Comparison of ENCODE assay signal across 27 mouse cellular contexts in the genomic region with DNA sequence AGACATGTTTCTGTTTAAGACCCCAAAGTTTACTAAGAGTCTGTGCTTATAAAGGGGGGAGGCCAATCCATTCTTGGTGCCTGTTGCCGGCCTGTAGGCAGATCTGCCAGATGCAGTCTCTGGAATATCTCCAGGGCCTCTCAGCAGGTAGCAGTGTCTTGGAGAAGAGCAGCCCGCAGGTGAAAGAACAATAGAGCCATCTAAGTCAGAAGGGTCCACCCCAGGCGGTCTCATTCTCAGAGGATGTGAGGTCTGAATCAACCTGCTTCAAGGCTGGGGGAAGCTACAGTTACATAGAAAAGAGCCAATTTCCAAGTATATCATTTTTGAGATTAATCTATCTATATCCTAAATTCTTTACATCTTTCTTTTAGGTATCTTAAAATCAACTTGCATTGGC.
A peak's percentile ranks its signal among the peaks of the same experiment; 100 is the strongest.
DNase-seq lines count a peak whose midpoint lies in the region; ATAC-seq lines count a peak whose summit lies in the region.
"Had no signal": no experiment of that assay in that cellular context is flagged by ENCODE, and none has a peak within 500 bp of the region (broad histone marks: within the 10 kb centered on the region; RNA-seq: fewer than 3 reads in every experiment).

No protein-coding gene starts in this region.

- WGBS in midbrain, embryonic 11.5 days, result 26% methylated on average over 3 of the region's 3 CpGs

- no peaks in the 10 kb centered on the region for H3K27me3 ChIP-seq in midbrain, embryonic 11.5 days (ENCODE audit: control insufficient read depth, insufficient read depth, low read length)
- H3K27me3 ChIP-seq: CH12.LX; forebrain, embryonic 13.5 days; heart, embryonic 12.5 days; heart, embryonic 15.5 days; hindbrain, embryonic 13.5 days; intestine, embryonic 15.5 days had no signal

- H3K4me3 ChIP-seq in midbrain, embryonic 11.5 days (ENCODE audit: low read depth, low read length), result no peak overlapping the region
- H3K4me3 ChIP-seq: forebrain, embryonic 10.5 days; forebrain, embryonic 13.5 days; heart, embryonic 12.5 days; heart, embryonic 15.5 days; hindbrain, embryonic 10.5 days; hindbrain, embryonic 13.5 days; intestine, embryonic 15.5 days had no signal

- ATAC-seq in midbrain, embryonic 11.5 days (ENCODE audit: low FRiP score), result no peak
- ATAC-seq: forebrain, embryonic 13.5 days; forebrain, embryonic 16.5 days; hindbrain, embryonic 16.5 days; intestine, embryonic 15.5 days had no signal

- no peak overlapping the region for H3K27ac ChIP-seq in midbrain, embryonic 11.5 days (ENCODE audit: low read depth, low read length)
- H3K27ac ChIP-seq: forebrain, embryonic 10.5 days; forebrain, embryonic 13.5 days; heart, embryonic 15.5 days; hindbrain, embryonic 10.5 days; hindbrain, embryonic 13.5 days; intestine, embryonic 15.5 days had no signal

- no peaks in the 10 kb centered on the region for H3K36me3 ChIP-seq in midbrain, embryonic 11.5 days (ENCODE audit: control insufficient read depth, insufficient read depth, low read length)
- H3K36me3 ChIP-seq: forebrain, embryonic 10.5 days; G1E; heart, embryonic 12.5 days; heart, embryonic 15.5 days; hindbrain, embryonic 10.5 days; hindbrain, embryonic 13.5 days; intestine, embryonic 15.5 days had no signal

- H3K9me3 ChIP-seq in midbrain, embryonic 11.5 days (ENCODE audit: control insufficient read depth, low read length), result no peaks in the 10 kb centered on the region
- H3K9me3 ChIP-seq: forebrain, embryonic 10.5 days; forebrain, embryonic 13.5 days; G1E; heart, embryonic 12.5 days; heart, embryonic 15.5 days; hindbrain, embryonic 10.5 days; hindbrain, embryonic 13.5 days; intestine, embryonic 15.5 days had no signal

- no peak overlapping the region for H3K9ac ChIP-seq in midbrain, embryonic 11.5 days (ENCODE audit: low read length)
- H3K9ac ChIP-seq: forebrain, embryonic 13.5 days; heart, embryonic 12.5 days; heart, embryonic 15.5 days; hindbrain, embryonic 13.5 days; intestine, embryonic 15.5 days had no signal

- DNase-seq in left cerebral cortex, postnatal 4 days, result peak; percentile 2
- no peak for DNase-seq in left cerebral cortex, postnatal 36 days (ENCODE audit: low spot score in 2 of 2)
- DNase-seq in NIH3T3 (ENCODE audit: low read depth) (peak; percentile 0), ZHBTc4 (ENCODE audit: low read depth, low spot score) (peak; percentile 85)
- no peak for DNase-seq in frontal cortex, postnatal 14 days (ENCODE audit: low spot score in 2 of 2)
- DNase-seq in midbrain, embryonic 11.5 days (ENCODE audit: low spot score, missing footprints), result no peak
- DNase-seq: adrenal gland, adult 2 months; adrenal gland, postnatal 14 days; B cell, adult 2 months; cerebellum, adult 11 months; cerebellum, adult 8-10 months; gastrocnemius, postnatal 25 days; heart, adult 18-20 months; heart, postnatal 10 days; heart, postnatal 36 days; kidney, adult 11 months had no signal

- intact Hi-C loops in left cerebral cortex, postnatal 4 days (cut with DNase I), result no loop called here
- intact Hi-C loops in left cerebral cortex, postnatal 36 days (cut with DNase I), result no loop called here

- H3K4me1 ChIP-seq in midbrain, embryonic 11.5 days (ENCODE audit: control insufficient read depth, insufficient read depth, low read length), result no peaks in the 10 kb centered on the region
- H3K4me1 ChIP-seq: forebrain, embryonic 10.5 days; forebrain, embryonic 13.5 days; heart, embryonic 12.5 days; heart, embryonic 15.5 days; hindbrain, embryonic 10.5 days; hindbrain, embryonic 13.5 days; intestine, embryonic 15.5 days had no signal

- no peak overlapping the region for H3K4me2 ChIP-seq in midbrain, embryonic 11.5 days
- H3K4me2 ChIP-seq: forebrain, embryonic 13.5 days; heart, embryonic 12.5 days; heart, embryonic 15.5 days; hindbrain, embryonic 13.5 days; intestine, embryonic 15.5 days had no signal

Comparison
In these comparisons a context has a peak if more than half of its experiments do, and no peak if none do; other contexts are left out.
1. DNase-seq: peak in left cerebral cortex, postnatal 4 days (single experiment), NIH3T3 (single experiment) and ZHBTc4 (single experiment); none in left cerebral cortex, postnatal 36 days (0 of 2), frontal cortex, postnatal 14 days (0 of 2) and midbrain, embryonic 11.5 days (single experiment).